Mouse (Mus musculus) macrophage (primary cell): Measurements from ENCODE around the gene Golm1. TPM values are rescaled to one million over a fixed set of nuclear protein-coding genes. Genes with fewer than 3 reads are reported as not detected.
"Not testable (repeated sequence)": the region's sequence is repeated elsewhere in the genome, so short reads cannot be mapped to it uniquely, and the experiment has no call there.

ENCODE experiments used
- H3K27ac ChIP-seq: fragments of 350-480 bp; formaldehyde crosslinking; 2 replicates; pipeline ENCODE4 v1.9.0; 2021
- H3K36me3 ChIP-seq: fragments of 350-480 bp; formaldehyde crosslinking; 2 replicates; pipeline ENCODE4 v1.9.0; 2021; ENCODE audit errors: inconsistent target
- H3K4me3 ChIP-seq: fragments of 350-480 bp; formaldehyde crosslinking; 2 replicates; pipeline ENCODE4 v1.9.0; 2021; ENCODE audit errors: inconsistent target
- H3K79me2 ChIP-seq: fragments of 350-480 bp; formaldehyde crosslinking; 2 replicates; pipeline ENCODE4 v1.9.0; 2021; ENCODE audit errors: inconsistent target
- WGBS: methylation state at CpG from one replicate; pipeline ENCODE4 v1.1.7; 2026; ENCODE audit warnings: inconsistent platforms; ENCODE audit not compliant: missing documents; 5-methylcytosine and 5-hydroxymethylcytosine counted together
- polyA plus RNA-seq: library from polyadenylated mRNA; stranded (reverse); fragments of 250-400 nt; gene quantifications from 3 replicates; pipeline ENCODE4 v1.2.4, GENCODE M21; 2018; ENCODE audit warnings: inconsistent platforms
- total RNA-seq, 78 experiments: library from RNA; depleted of rRNA; stranded (reverse); fragments of 250-400 nt; gene quantifications; 1 replicate in 9 of 78; 2 replicates in 24 of 78; 3 replicates in 43 of 78; 4 replicates in 2 of 78; pipeline ENCODE4 v1.2.4; 2018; ENCODE audit warnings: inconsistent platforms in 56 of 78

Golm1 gene
- total RNA-seq (2018; cell fraction: chromatin; rRNA removed): 1 to 10 TPM in 16 of 26 experiments, under 1 TPM in 10; 0.18 to 5.9 (median 1.7) TPM
- 1 to 10 TPM; 2.0 to 4.1 (median 3.0) TPM for total RNA-seq (2018; cell fraction: cytosol; rRNA removed)
- total RNA-seq (2018; cell fraction: nucleus; rRNA removed): 1 to 10 TPM; 1.4 to 8.2 (median 2.6) TPM
- 2.6 to 4.7 TPM (median 3.3 TPM) in 3 replicates for polyA plus RNA-seq

GRCm38 (mm10) chr13:59675151-59676011 lies at the start of gene Golm1:
Gene Golm1 (minus strand): TSS chr13:59675811.
- under 1% methylated on average over 61 of the region's 61 CpGs for WGBS
- no peaks in the 10 kb centered on the region for H3K36me3 ChIP-seq
- no peaks in the 10 kb centered on the region for H3K79me2 ChIP-seq
- H3K27ac ChIP-seq: no peak within 1 kb of the TSS
- peak within 1 kb of the TSS; percentile 45 for H3K4me3 ChIP-seq

- H3K4me3 ChIP-seq, H3K36me3 ChIP-seq, H3K27ac ChIP-seq, H3K79me2 ChIP-seq: not testable (repeated sequence)
- WGBS: 73% methylated on average over 1 of the region's 1 CpGs
Observed at GRCm38 (mm10) chr13:59722089-59722488, 46.5 kb upstream of the Golm1 start.

- Histone ChIP-seq H3K4me3 (no peak overlapping the region), H3K27ac (no peak overlapping the region), H3K79me2 (no peaks in the 10 kb centered on the region), H3K36me3 (no peaks in the 10 kb centered on the region)
- 78% methylated on average over 1 of the region's 1 CpGs for WGBS
Observed at GRCm38 (mm10) chr13:59719475-59719874, 43.9 kb upstream of the Golm1 start.

GRCm38 (mm10) chr13:59718857-59719440 lies 43.3 kb upstream of the Golm1 start:
- WGBS: 16% methylated on average over 6 of the region's 6 CpGs
- H3K36me3 ChIP-seq, H3K4me3 ChIP-seq, H3K79me2 ChIP-seq, H3K27ac ChIP-seq: not testable (repeated sequence)

GRCm38 (mm10) chr13:59713710-59714109 lies 38.1 kb upstream of the Golm1 start:
- Histone ChIP-seq H3K27ac (no peak overlapping the region), H3K4me3 (no peak overlapping the region), H3K36me3 (no peaks in the 10 kb centered on the region), H3K79me2 (no peaks in the 10 kb centered on the region)
- WGBS: 63% methylated on average over 3 of the region's 3 CpGs

- H3K4me3 ChIP-seq, H3K36me3 ChIP-seq, H3K79me2 ChIP-seq, H3K27ac ChIP-seq: not testable (repeated sequence)
- 77% methylated on average over 3 of the region's 3 CpGs for WGBS
Observed at GRCm38 (mm10) chr13:59711984-59712383, 36.4 kb upstream of the Golm1 start, which contains the start of gene Spata31d1b. Gene Spata31d1b (plus strand): TSS chr13:59712284.

- no peaks in the 10 kb centered on the region for H3K79me2 ChIP-seq
- H3K36me3 ChIP-seq: no peaks in the 10 kb centered on the region
- 93% methylated on average over 14 of the region's 15 CpGs for WGBS
- H3K4me3 ChIP-seq: no peak within 1 kb of the TSS
- no peak within 1 kb of the TSS for H3K27ac ChIP-seq
Observed at GRCm38 (mm10) chr13:59710230-59710629, 34.6 kb upstream of the Golm1 start, which contains the start of gene Spata31d1a. Gene Spata31d1a (minus strand): TSS chr13:59710330.

- Histone ChIP-seq H3K4me3 (no peak overlapping the region), H3K36me3 (no peaks in the 10 kb centered on the region), H3K27ac (no peak overlapping the region), H3K79me2 (no peaks in the 10 kb centered on the region)
- 12% methylated on average over 12 of the region's 12 CpGs for WGBS
Observed at GRCm38 (mm10) chr13:59704562-59704961, 29.0 kb upstream of the Golm1 start.

- WGBS: 84% methylated on average over 12 of the region's 12 CpGs
- Histone ChIP-seq H3K4me3 (no peak overlapping the region), H3K79me2 (no peaks in the 10 kb centered on the region), H3K36me3 (no peaks in the 10 kb centered on the region), H3K27ac (no peak overlapping the region)
Observed at GRCm38 (mm10) chr13:59703514-59703913, 27.9 kb upstream of the Golm1 start.

GRCm38 (mm10) chr13:59700137-59700536 lies 24.5 kb upstream of the Golm1 start:
- H3K79me2 ChIP-seq, H3K4me3 ChIP-seq, H3K36me3 ChIP-seq, H3K27ac ChIP-seq: not testable (repeated sequence)
- WGBS: 70% methylated on average over 1 of the region's 1 CpGs

GRCm38 (mm10) chr13:59699131-59699530 lies 23.5 kb upstream of the Golm1 start:
- H3K79me2 ChIP-seq: no peaks in the 10 kb centered on the region
- WGBS: 97% methylated on average over 8 of the region's 8 CpGs

GRCm38 (mm10) chr13:59695781-59696180 lies 20.2 kb upstream of the Golm1 start:
- WGBS: 94% methylated on average over 7 of the region's 7 CpGs
- H3K36me3 ChIP-seq: no peaks in the 10 kb centered on the region
- H3K27ac ChIP-seq: no peak overlapping the region
- H3K79me2 ChIP-seq: no peaks in the 10 kb centered on the region
- no peak overlapping the region for H3K4me3 ChIP-seq

More at GRCm38 (mm10) chr13:59699131-59699530, 23.5 kb upstream of the Golm1 start:
- Histone ChIP-seq H3K4me3 (no peak overlapping the region), H3K36me3 (no peaks in the 10 kb centered on the region), H3K27ac (no peak overlapping the region)

GRCm38 (mm10) chr13:59694008-59694407 lies 18.4 kb upstream of the Golm1 start, which contains the start of gene 4921517D22Rik:
Gene 4921517D22Rik (minus strand): TSS chr13:59694108.
- WGBS: 97% methylated on average over 3 of the region's 3 CpGs
- H3K36me3 ChIP-seq: no peaks in the 10 kb centered on the region
- H3K4me3 ChIP-seq: no peak within 1 kb of the TSS
- no peaks in the 10 kb centered on the region for H3K79me2 ChIP-seq
- H3K27ac ChIP-seq: no peak within 1 kb of the TSS

- Histone ChIP-seq H3K79me2 (no peaks in the 10 kb centered on the region), H3K36me3 (no peaks in the 10 kb centered on the region), H3K27ac (no peak overlapping the region), H3K4me3 (no peak overlapping the region)
- 90% methylated on average over 10 of the region's 10 CpGs for WGBS
Observed at GRCm38 (mm10) chr13:59691478-59691877, 15.9 kb upstream of the Golm1 start.

GRCm38 (mm10) chr13:59690576-59690975 lies 15.0 kb upstream of the Golm1 start:
- H3K36me3 ChIP-seq: no peaks in the 10 kb centered on the region
- H3K79me2 ChIP-seq: no peaks in the 10 kb centered on the region
- no peak overlapping the region for H3K4me3 ChIP-seq
- 91% methylated on average over 7 of the region's 7 CpGs for WGBS
- H3K27ac ChIP-seq: no peak overlapping the region
